Mouse (Mus musculus) liver, adult (tissue): ENCODE measurements around the gene Zc3h7a.
A peak's percentile ranks its signal among the peaks of the same experiment; 100 is the strongest.

ENCODE experiments used
- GATA4 ChIP-seq: IDR thresholded peaks from 2 replicates; pipeline ENCODE4 v1.6.1; 2014; ENCODE audit warnings: mild to moderate bottlenecking, low read length; ENCODE audit not compliant: insufficient replicate concordance

Gene Zc3h7a

GRCm38 (mm10) chr16:11166431-11166830, 9.8 kb downstream of the Zc3h7a start:
- no peak for TF ChIP-seq GATA4

GRCm38 (mm10) chr16:11164695-11165255, 11.4 kb downstream of the Zc3h7a start:
- TF ChIP-seq GATA4: no peak

- no peak for TF ChIP-seq GATA4
Observed at GRCm38 (mm10) chr16:11154500-11154899, 21.7 kb downstream of the Zc3h7a start.

GRCm38 (mm10) chr16:11134348-11135344, 41.5 kb downstream of the Zc3h7a start, which contains the start of gene Txndc11:
Gene Txndc11 (minus strand): TSS chr16:11134650.
- TF ChIP-seq GATA4: 0 out of 2 replicates have a peak, but pooled peaks have one; percentile 44

- TF ChIP-seq GATA4: no peak
Observed at GRCm38 (mm10) chr16:11133476-11134347, 42.5 kb downstream of the Zc3h7a start.

- no peak for TF ChIP-seq GATA4
Observed at GRCm38 (mm10) chr16:11132839-11133238, 43.4 kb downstream of the Zc3h7a start.

- no peak for TF ChIP-seq GATA4
Observed at GRCm38 (mm10) chr16:11128301-11128700, 47.9 kb downstream of the Zc3h7a start.

GRCm38 (mm10) chr16:11125371-11125770, 50.8 kb downstream of the Zc3h7a start:
- TF ChIP-seq GATA4: no peak

GRCm38 (mm10) chr16:11124110-11124509, 52.1 kb downstream of the Zc3h7a start:
- no peak for TF ChIP-seq GATA4

GRCm38 (mm10) chr16:11122625-11123024, 53.6 kb downstream of the Zc3h7a start:
- TF ChIP-seq GATA4: no peak

- no peak for TF ChIP-seq GATA4
Observed at GRCm38 (mm10) chr16:11109198-11109740, 66.9 kb downstream of the Zc3h7a start.

GRCm38 (mm10) chr16:11104905-11105304, 71.3 kb downstream of the Zc3h7a start:
- no peak for TF ChIP-seq GATA4

GRCm38 (mm10) chr16:11097301-11097700, 78.9 kb downstream of the Zc3h7a start:
- TF ChIP-seq GATA4: no peak

GRCm38 (mm10) chr16:11093717-11094386, 82.3 kb downstream of the Zc3h7a start:
- TF ChIP-seq GATA4: no peak
